Mouse (Mus musculus) B cell, adult 67 days (primary cell): Measurements from ENCODE around the gene Gabra3. TPM values are rescaled to one million over a fixed set of nuclear protein-coding genes. Genes with fewer than 3 reads are reported as not detected.

Experiments
- total RNA-seq, 2 experiments: library from RNA; stranded (reverse); gene quantifications; 4 replicates each; pipeline ENCODE4 v1.2.4; 2023

Gabra3 gene
- not detected for total RNA-seq

DNA sequence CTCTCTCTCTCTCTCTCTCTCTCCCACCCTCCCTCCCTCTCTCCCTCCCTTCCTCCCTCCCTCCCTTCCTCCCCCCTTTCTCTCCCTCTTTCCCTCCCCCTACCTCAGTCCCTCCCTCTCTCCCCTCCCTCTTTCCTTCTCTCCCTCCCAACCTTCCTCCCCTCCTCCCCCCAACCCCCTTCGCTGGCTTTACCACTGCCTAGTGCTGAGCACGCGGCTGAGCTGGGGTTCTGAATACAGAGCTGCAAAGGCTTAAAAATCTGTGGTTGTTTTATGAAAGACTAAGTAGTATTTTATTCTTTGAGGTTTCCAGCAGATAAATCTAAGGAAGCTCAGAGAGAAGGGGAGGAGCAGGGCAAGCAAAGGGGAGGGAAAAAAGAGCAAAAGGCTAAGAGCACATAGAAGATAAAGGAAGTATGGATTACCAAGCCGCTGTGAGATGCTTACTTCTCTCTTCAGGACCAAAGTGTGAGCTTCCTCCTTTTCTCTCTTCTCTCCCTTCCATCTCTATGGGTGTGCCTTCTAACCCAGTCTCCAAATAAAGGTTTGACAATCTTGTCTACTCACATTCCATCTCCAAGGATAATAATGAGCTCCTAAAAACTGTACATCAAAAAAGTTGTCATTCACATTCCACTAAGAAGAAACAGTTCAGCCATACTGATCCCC is at the start of gene Gabra3:
Gabra3 (minus strand) TSS at position 619 of the 669 bp plus-strand sequence.

DNA sequence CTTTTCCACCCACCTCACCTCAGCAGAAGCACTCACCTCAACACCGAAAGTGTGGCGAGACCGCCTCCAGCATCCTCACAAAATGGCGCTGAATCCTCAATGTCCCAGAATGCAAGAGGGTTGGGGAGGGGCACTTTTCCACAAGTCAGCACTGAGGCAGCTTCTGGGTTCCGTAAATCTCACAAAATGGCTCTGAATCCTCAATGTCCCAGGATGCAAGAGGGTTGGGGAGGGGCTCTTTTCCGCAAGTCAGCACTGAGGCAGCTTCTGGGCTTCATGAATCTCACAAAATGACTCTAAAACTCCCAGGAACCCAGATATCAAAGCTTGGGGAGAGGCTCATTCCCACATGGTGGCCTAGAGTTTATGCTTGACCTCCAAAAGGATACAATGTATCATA is 269.9 kb downstream of the Gabra3 start, which contains the start of gene Magea10:
Magea10 (minus strand) TSS at position 101 of the 400 bp plus-strand sequence.

Other genes starting within 250 kb of the Gabra3 start
- gene Gabrq, start 168.3 kb upstream of the Gabra3 start, total RNA-seq = not detected